Mouse (Mus musculus): ENCODE results near the gene Calr. TPM values are rescaled to one million over a fixed set of nuclear protein-coding genes. Genes with fewer than 3 reads are reported as not detected.

The Calr gene
- polyA plus RNA-seq, 1 experiment from 2014 or later: 730 TPM

- Histone ChIP-seq H3K4me1 (peaks cover 65% of the 10 kb centered on the region), H3K27ac (replicated peaks) (peak within 1 kb of the TSS; percentile 91), H3K4me2 (peak within 1 kb of the TSS; percentile 64), H3K9me3 (replicated peaks) (no peaks in the 10 kb centered on the region), H3K9ac (replicated peaks) (peak within 1 kb of the TSS; percentile 74), H3K27me3 (replicated peaks) (no peaks in the 10 kb centered on the region), H3K4me3 (replicated peaks) (peak within 1 kb of the TSS; percentile 74), H3K36me3 (peaks cover 77% of the 10 kb centered on the region)
- ATAC-seq (ENCODE audit: low FRiP score): peak; percentile 96
- WGBS: under 1% methylated on average over 54 of the region's 55 CpGs
Observed at GRCm38 (mm10) chr8:84840248-84840999, 6.3 kb downstream of the Calr start, which contains the start of gene Rad23a. Gene Rad23a, minus strand, starts transcription at chr8:84840665.

- 3% methylated on average over 7 of the region's 7 CpGs for WGBS
- H3K4me1 ChIP-seq: peaks cover 63% of the 10 kb centered on the region
- ATAC-seq (ENCODE audit: low FRiP score): no peak
Observed at GRCm38 (mm10) chr8:84839875-84840247, 6.9 kb downstream of the Calr start.

GRCm38 (mm10) chr8:84839411-84839810 lies 7.3 kb downstream of the Calr start:
- 100% methylated on average over 2 of the region's 2 CpGs for WGBS
- H3K4me1 ChIP-seq: peaks cover 63% of the 10 kb centered on the region
- no peak overlapping the region; the same call in 1 of the 2 replicates for H3K27ac ChIP-seq (replicated peaks)
- peak overlapping the region; percentile 64 for H3K4me2 ChIP-seq
- H3K27me3 ChIP-seq (replicated peaks): no peaks in the 10 kb centered on the region
- no peak for ATAC-seq (ENCODE audit: low FRiP score)
- H3K36me3 ChIP-seq: peaks cover 77% of the 10 kb centered on the region
- H3K9me3 ChIP-seq (replicated peaks): no peaks in the 10 kb centered on the region
- H3K4me3 ChIP-seq (replicated peaks): peak overlapping the region; percentile 74
- peak overlapping the region; percentile 74; the same call in 1 of the 2 replicates for H3K9ac ChIP-seq (replicated peaks)

More at GRCm38 (mm10) chr8:84839875-84840247, 6.9 kb downstream of the Calr start:
- Histone ChIP-seq H3K9ac (replicated peaks) (peak overlapping the region; percentile 74), H3K9me3 (replicated peaks) (no peaks in the 10 kb centered on the region), H3K4me2 (peak overlapping the region; percentile 64), H3K36me3 (peaks cover 77% of the 10 kb centered on the region), H3K27me3 (replicated peaks) (no peaks in the 10 kb centered on the region), H3K4me3 (replicated peaks) (peak overlapping the region; percentile 74), H3K27ac (replicated peaks) (peak overlapping the region; percentile 91)

- H3K27ac ChIP-seq (replicated peaks): no peak overlapping the region
- WGBS: 89% methylated on average over 5 of the region's 5 CpGs
- peaks cover 75% of the 10 kb centered on the region for H3K36me3 ChIP-seq
- H3K4me2 ChIP-seq: no peak overlapping the region
- H3K4me1 ChIP-seq: peaks cover 58% of the 10 kb centered on the region
- no peaks in the 10 kb centered on the region for H3K27me3 ChIP-seq (replicated peaks)
- no peak overlapping the region for H3K4me3 ChIP-seq (replicated peaks)
- H3K9ac ChIP-seq (replicated peaks): no peak overlapping the region
- H3K9me3 ChIP-seq (replicated peaks): no peaks in the 10 kb centered on the region
- no peak for ATAC-seq (ENCODE audit: low FRiP score)
Observed at GRCm38 (mm10) chr8:84838513-84838912, 8.2 kb downstream of the Calr start.

GRCm38 (mm10) chr8:84837912-84838470 lies 8.7 kb downstream of the Calr start:
- H3K27me3 ChIP-seq (replicated peaks): no peaks in the 10 kb centered on the region
- H3K4me3 ChIP-seq (replicated peaks): no peak overlapping the region
- 84% methylated on average over 15 of the region's 15 CpGs for WGBS
- H3K4me1 ChIP-seq: peaks cover 58% of the 10 kb centered on the region
- no peaks in the 10 kb centered on the region for H3K9me3 ChIP-seq (replicated peaks)
- H3K27ac ChIP-seq (replicated peaks): no peak overlapping the region
- no peak overlapping the region for H3K9ac ChIP-seq (replicated peaks)
- ATAC-seq (ENCODE audit: low FRiP score): no peak
- peaks cover 70% of the 10 kb centered on the region for H3K36me3 ChIP-seq
- H3K4me2 ChIP-seq: no peak overlapping the region

- no peak overlapping the region for H3K4me3 ChIP-seq (replicated peaks)
- no peaks in the 10 kb centered on the region for H3K27me3 ChIP-seq (replicated peaks)
- no peak overlapping the region for H3K27ac ChIP-seq (replicated peaks)
- H3K9ac ChIP-seq (replicated peaks): no peak overlapping the region
- 72% methylated on average over 8 of the region's 8 CpGs for whole genome bisulfite sequencing
- H3K36me3 ChIP-seq: peaks cover 63% of the 10 kb centered on the region
- H3K4me2 ChIP-seq: no peak overlapping the region
- no peaks in the 10 kb centered on the region for H3K9me3 ChIP-seq (replicated peaks)
- no peak for ATAC-seq (ENCODE audit: low FRiP score)
- H3K4me1 ChIP-seq: peaks cover 55% of the 10 kb centered on the region
Observed at GRCm38 (mm10) chr8:84837149-84837911, 9.4 kb downstream of the Calr start.

GRCm38 (mm10) chr8:84834866-84835855 lies 11.6 kb downstream of the Calr start:
- Histone ChIP-seq H3K9me3 (replicated peaks) (no peaks in the 10 kb centered on the region), H3K4me1 (peaks cover 51% of the 10 kb centered on the region), H3K27me3 (replicated peaks) (no peaks in the 10 kb centered on the region), H3K9ac (replicated peaks) (no peak overlapping the region), H3K36me3 (peaks cover 51% of the 10 kb centered on the region), H3K4me2 (no peak overlapping the region), H3K27ac (replicated peaks) (peak overlapping the region; percentile 38; the same call in 1 of the 2 replicates), H3K4me3 (replicated peaks) (no peak overlapping the region)
- ATAC-seq (ENCODE audit: low FRiP score): no peak
- WGBS: 61% methylated on average over 10 of the region's 10 CpGs

- no peak overlapping the region for H3K4me3 ChIP-seq (replicated peaks)
- peaks cover 46% of the 10 kb centered on the region for H3K4me1 ChIP-seq
- no peak overlapping the region for H3K9ac ChIP-seq (replicated peaks)
- no peak for ATAC-seq (ENCODE audit: low FRiP score)
- no peak overlapping the region for H3K4me2 ChIP-seq
- no peaks in the 10 kb centered on the region for H3K9me3 ChIP-seq (replicated peaks)
- H3K36me3 ChIP-seq: peaks cover 51% of the 10 kb centered on the region
- H3K27ac ChIP-seq (replicated peaks): peak overlapping the region; percentile 96; the same call in 1 of the 2 replicates
- no peaks in the 10 kb centered on the region for H3K27me3 ChIP-seq (replicated peaks)
- WGBS: 82% methylated on average over 19 of the region's 19 CpGs
Observed at GRCm38 (mm10) chr8:84834002-84834865, 12.5 kb downstream of the Calr start.

GRCm38 (mm10) chr8:84832759-84833742 lies 13.7 kb downstream of the Calr start:
- peaks cover 41% of the 10 kb centered on the region for H3K36me3 ChIP-seq
- peak overlapping the region; percentile 94 for H3K9ac ChIP-seq (replicated peaks)
- H3K27ac ChIP-seq (replicated peaks): peak overlapping the region; percentile 96
- H3K9me3 ChIP-seq (replicated peaks): no peaks in the 10 kb centered on the region
- H3K4me3 ChIP-seq (replicated peaks): peak overlapping the region; percentile 90
- H3K4me1 ChIP-seq: peaks cover 42% of the 10 kb centered on the region
- ATAC-seq (ENCODE audit: low FRiP score): no peak
- no peaks in the 10 kb centered on the region for H3K27me3 ChIP-seq (replicated peaks)
- WGBS: 62% methylated on average over 10 of the region's 10 CpGs
- peak overlapping the region; percentile 71 for H3K4me2 ChIP-seq
